Mouse (Mus musculus) forebrain, embryonic 10.5 days (tissue): ENCODE measurements around the gene Tatdn2. TPM values are rescaled to one million over a fixed set of nuclear protein-coding genes. Genes with fewer than 3 reads are reported as not detected.
"Not testable (repeated sequence)": the region's sequence is repeated elsewhere in the genome, so short reads cannot be mapped to it uniquely, and the experiment has no call there.

Experiments used
- DNase-seq: peaks from one replicate; pipeline ENCODE4 v3.0.0-alpha.2; 2017; ENCODE audit warnings: low spot score; ENCODE audit errors: extremely low spot score
- H3K27ac ChIP-seq: fragments of 300-500 bp; sonication (generic); 2 replicates; pipeline ENCODE4 v1.5.1; 2016; ENCODE audit warnings: mild to moderate bottlenecking
- H3K27me3 ChIP-seq: fragments of 300-500 bp; sonication (generic); 2 replicates; pipeline ENCODE4 v1.6.1; 2016; ENCODE audit warnings: mild to moderate bottlenecking; ENCODE audit not compliant: poor library complexity, severe bottlenecking
- H3K36me3 ChIP-seq: fragments of 300-500 bp; sonication (generic); replicated peaks from 2 replicates; pipeline ENCODE4 v1.6.1; 2016; ENCODE audit warnings: mild to moderate bottlenecking, moderate library complexity
- H3K4me1 ChIP-seq: fragments of 300-500 bp; sonication (generic); 2 replicates; pipeline ENCODE4 v1.6.1; 2016
- H3K4me3 ChIP-seq: fragments of 300-500 bp; sonication (generic); 2 replicates; pipeline ENCODE4 v1.5.1; 2016; ENCODE audit warnings: mild to moderate bottlenecking, moderate library complexity
- H3K9me3 ChIP-seq: fragments of 300-500 bp; sonication (generic); 2 replicates; pipeline ENCODE4 v1.6.1; 2016; ENCODE audit warnings: mild to moderate bottlenecking, moderate library complexity
- WGBS: fragments of 180-500 bp; shearing (Covaris S2); methylation state at CpG from one replicate; pipeline ENCODE4 v1.1.7; 2016; 5-methylcytosine and 5-hydroxymethylcytosine counted together
- polyA plus RNA-seq: library from polyadenylated mRNA; unstranded; fragments of >200 nt; fragmentation: Nextera tagmentation; extraction: Ambion mirVana; gene quantifications from 2 replicates; pipeline ENCODE4 v1.2.1, GENCODE M21; 2016

The Tatdn2 gene
- polyA plus RNA-seq, 1 experiment from 2014 or later = 0.62 TPM

GRCm38 (mm10) chr6:113660492-113661352 lies 36.1 kb upstream of the Tatdn2 start:
- DNase-seq = no peak
- no peak overlapping the region for H3K4me3 ChIP-seq
- H3K27ac ChIP-seq = peak overlapping the region; percentile 51
- H3K27me3 ChIP-seq = no peaks in the 10 kb centered on the region
- no peaks in the 10 kb centered on the region for H3K36me3 ChIP-seq
- peaks cover 22% of the 10 kb centered on the region for H3K4me1 ChIP-seq
- 81% methylated on average over 14 of the region's 14 CpGs for WGBS
- peaks cover 6% of the 10 kb centered on the region; the same call in 1 of the 2 replicates for H3K9me3 ChIP-seq

DNA sequence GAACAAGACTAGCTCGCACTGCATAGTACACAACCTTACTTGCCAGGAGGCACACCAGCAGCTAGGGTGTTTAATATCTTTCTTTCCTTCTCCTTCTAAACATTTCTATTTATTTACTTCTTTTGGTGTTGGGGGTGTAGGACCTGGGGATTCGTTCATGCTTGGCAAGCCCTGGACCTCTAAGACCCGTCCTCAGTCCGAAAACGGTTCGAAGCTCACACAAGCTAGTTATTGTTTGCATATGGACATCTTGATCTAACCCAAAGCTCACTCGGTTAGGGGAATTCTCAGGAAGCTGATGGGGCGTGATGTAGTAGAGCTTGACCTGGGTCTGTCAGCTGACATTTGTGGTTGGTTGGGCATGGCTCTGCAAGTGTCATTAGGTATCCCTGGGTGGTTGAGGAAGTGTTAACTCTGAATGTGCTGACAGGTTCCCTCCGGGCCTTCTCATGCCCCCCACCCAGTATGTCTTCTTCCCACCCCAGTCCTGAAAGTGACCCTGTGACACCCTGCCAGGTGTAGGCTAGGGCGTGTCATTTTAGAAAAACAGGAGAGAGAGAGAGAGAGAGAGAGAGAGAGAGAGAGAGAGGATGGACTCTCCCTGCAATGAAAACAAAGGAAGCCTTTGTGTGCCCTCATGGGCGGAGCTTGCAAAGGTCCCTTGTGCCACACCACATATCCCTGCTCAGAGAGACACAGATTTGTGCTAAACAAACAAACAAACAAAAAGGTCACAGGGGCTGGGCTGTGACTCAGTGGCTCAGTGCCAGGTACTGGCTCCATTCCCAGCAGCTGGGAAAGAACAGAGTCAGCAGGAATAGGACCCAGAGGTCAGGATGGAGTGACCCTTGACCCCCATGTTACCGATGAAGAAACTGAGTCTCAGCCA lies 35.3 kb upstream of the Tatdn2 start:
- Histone ChIP-seq H3K4me3 (no peak overlapping the region), H3K4me1 (peaks cover 22% of the 10 kb centered on the region), H3K27me3 (no peaks in the 10 kb centered on the region), H3K27ac (peak overlapping the region; percentile 51), H3K36me3 (no peaks in the 10 kb centered on the region), H3K9me3 (peaks cover 6% of the 10 kb centered on the region; the same call in 1 of the 2 replicates)
- DNase-seq = no peak
- 68% methylated on average over 12 of the region's 12 CpGs for WGBS

DNA sequence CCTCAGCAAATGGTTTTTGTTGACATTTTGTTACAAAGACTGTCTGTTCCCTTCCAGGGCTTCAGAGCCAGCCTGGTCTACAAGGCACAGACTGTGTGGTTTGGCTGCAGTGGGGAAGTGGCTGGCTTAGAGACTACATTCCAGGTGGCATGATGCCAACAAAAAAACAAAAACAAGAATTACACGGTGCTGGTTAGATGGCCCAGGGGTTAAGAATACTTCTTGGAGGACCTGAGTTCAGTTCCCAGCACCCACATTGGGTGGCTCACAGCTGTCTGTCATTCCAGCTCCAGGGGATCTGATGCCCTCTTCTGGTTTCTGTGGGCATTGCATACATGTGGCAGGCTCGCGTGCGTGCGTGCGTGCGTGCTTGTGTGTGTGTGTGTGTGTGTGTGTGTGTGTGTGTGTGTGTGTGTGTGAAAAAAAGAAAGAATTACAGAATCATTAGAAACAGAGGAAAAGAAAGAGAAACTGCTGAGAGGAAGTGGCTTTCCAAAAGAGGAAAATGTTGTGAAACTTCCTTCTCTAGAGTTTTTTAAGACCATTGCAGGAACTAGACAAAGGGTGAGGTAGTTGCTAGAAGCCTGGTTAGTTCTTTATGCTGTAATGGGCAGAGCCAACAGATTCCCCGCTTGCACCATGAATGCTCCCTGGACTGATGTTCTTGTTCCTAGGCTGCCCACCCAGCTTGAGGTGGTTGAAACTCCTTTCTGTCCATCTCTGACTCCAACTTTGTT lies 33.7 kb upstream of the Tatdn2 start:
- H3K36me3 ChIP-seq = no peaks in the 10 kb centered on the region
- H3K4me3 ChIP-seq = no peak overlapping the region
- WGBS = 93% methylated on average over 8 of the region's 8 CpGs

DNA sequence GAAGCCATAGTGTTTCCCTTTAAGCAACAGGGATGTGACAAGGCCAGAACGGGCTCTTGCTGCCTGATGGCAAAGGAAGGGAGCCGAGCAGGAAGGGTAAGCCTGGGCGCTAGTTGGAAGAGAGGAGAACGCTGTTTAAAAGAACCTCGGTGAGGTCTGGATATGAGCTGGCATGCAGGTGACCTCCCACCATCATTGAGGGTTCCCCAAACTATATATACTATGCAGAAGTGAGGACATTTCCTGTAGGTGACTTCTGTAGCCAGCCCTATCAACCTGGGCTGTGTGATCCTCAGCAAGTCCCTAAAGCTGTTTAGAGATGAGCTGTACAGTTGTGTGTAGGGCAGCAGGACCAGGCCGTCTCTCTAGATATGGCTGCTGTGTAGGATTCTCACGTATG lies 32.5 kb upstream of the Tatdn2 start:
- no peak for DNase-seq
- Histone ChIP-seq H3K27me3 (no peaks in the 10 kb centered on the region), H3K36me3 (no peaks in the 10 kb centered on the region), H3K9me3 (peaks cover 6% of the 10 kb centered on the region; the same call in 1 of the 2 replicates), H3K27ac (no peak overlapping the region), H3K4me3 (no peak overlapping the region), H3K4me1 (peaks cover 47% of the 10 kb centered on the region)
- 86% methylated on average over 7 of the region's 7 CpGs for WGBS

More for the DNA sequence above, 33.7 kb upstream of the Tatdn2 start:
- peaks cover 6% of the 10 kb centered on the region; the same call in 1 of the 2 replicates for H3K9me3 ChIP-seq
- H3K27me3 ChIP-seq = no peaks in the 10 kb centered on the region
- peaks cover 35% of the 10 kb centered on the region for H3K4me1 ChIP-seq
- no peak overlapping the region for H3K27ac ChIP-seq
- DNase-seq = no peak

- H3K27ac ChIP-seq = peak overlapping the region; percentile 17; the same call in 1 of the 2 replicates
- peaks cover 5% of the 10 kb centered on the region; the same call in 1 of the 2 replicates for H3K9me3 ChIP-seq
- 62% methylated on average over 8 of the region's 8 CpGs for WGBS
- no peaks in the 10 kb centered on the region for H3K27me3 ChIP-seq
- no peak for DNase-seq
- peaks cover 33% of the 10 kb centered on the region for H3K4me1 ChIP-seq
- H3K36me3 ChIP-seq = no peaks in the 10 kb centered on the region
- no peak overlapping the region for H3K4me3 ChIP-seq
Observed at GRCm38 (mm10) chr6:113667611-113668122, 29.2 kb upstream of the Tatdn2 start.

GRCm38 (mm10) chr6:113668287-113669154 lies 28.3 kb upstream of the Tatdn2 start:
- Histone ChIP-seq H3K4me3 (no peak overlapping the region), H3K27me3 (no peaks in the 10 kb centered on the region), H3K27ac (peak overlapping the region; percentile 79), H3K36me3 (no peaks in the 10 kb centered on the region), H3K9me3 (no peaks in the 10 kb centered on the region), H3K4me1 (peaks cover 33% of the 10 kb centered on the region)
- WGBS = 49% methylated on average over 15 of the region's 15 CpGs
- DNase-seq = peak; percentile 27

DNA sequence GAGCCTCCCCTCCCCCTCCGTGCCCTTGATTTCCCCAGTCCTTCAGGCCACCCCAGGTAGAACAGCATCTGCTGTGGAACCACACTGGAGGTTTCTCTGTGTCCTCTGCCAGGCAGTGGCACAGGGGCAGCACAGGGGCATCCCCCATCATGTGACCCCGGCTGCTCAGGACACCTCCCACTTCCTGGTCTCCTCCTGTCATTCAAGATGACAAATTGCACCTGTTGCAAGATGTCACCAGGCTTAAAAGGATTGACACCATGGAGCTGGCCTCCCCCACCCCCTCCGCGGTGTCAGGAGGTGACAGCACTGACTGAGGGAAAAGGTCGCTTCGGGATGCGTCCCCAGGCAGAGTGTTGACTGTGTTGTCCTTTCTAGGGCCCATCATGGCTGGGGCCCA lies 27.0 kb upstream of the Tatdn2 start:
- WGBS = 79% methylated on average over 7 of the region's 7 CpGs
- DNase-seq = no peak
- H3K27me3 ChIP-seq = no peaks in the 10 kb centered on the region
- H3K36me3 ChIP-seq = no peaks in the 10 kb centered on the region
- H3K4me3 ChIP-seq = no peak overlapping the region
- 0 out of 2 replicates have a peak overlapping the region, but pooled peaks have one; percentile 79 for H3K27ac ChIP-seq
- peaks cover 33% of the 10 kb centered on the region for H3K4me1 ChIP-seq
- no peaks in the 10 kb centered on the region for H3K9me3 ChIP-seq

DNA sequence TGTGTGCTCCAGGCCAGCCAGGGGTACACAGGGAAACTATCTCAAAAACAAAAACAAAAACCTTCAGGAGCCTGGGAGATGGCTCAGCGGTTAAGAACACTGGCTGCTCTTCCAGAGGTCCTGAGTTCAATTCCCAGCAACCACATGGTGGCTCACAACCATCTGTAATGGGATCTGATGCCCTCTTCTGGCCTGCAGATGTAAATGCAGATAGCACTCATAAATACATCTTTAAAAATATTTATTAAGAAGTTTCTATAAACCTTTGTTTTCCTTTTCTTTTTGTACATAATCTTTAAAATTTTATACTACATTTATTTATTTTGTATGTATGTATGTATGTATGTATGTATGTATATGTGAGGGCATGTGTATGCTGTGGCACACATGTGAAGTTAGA lies 24.8 kb upstream of the Tatdn2 start:
- WGBS = 82% methylated on average over 1 of the region's 1 CpGs
- H3K27me3 ChIP-seq, H3K9me3 ChIP-seq, H3K36me3 ChIP-seq, H3K4me3 ChIP-seq, DNase-seq, H3K27ac ChIP-seq: not testable (repeated sequence)
- peaks cover 31% of the 10 kb centered on the region for H3K4me1 ChIP-seq

GRCm38 (mm10) chr6:113672989-113673388 lies 23.9 kb upstream of the Tatdn2 start:
- Histone ChIP-seq H3K27me3 (no peaks in the 10 kb centered on the region), H3K36me3 (no peaks in the 10 kb centered on the region), H3K4me1 (peaks cover 22% of the 10 kb centered on the region), H3K9me3 (no peaks in the 10 kb centered on the region), H3K4me3 (no peak overlapping the region), H3K27ac (no peak overlapping the region)
- no peak for DNase-seq
- 85% methylated on average over 6 of the region's 6 CpGs for WGBS

DNA sequence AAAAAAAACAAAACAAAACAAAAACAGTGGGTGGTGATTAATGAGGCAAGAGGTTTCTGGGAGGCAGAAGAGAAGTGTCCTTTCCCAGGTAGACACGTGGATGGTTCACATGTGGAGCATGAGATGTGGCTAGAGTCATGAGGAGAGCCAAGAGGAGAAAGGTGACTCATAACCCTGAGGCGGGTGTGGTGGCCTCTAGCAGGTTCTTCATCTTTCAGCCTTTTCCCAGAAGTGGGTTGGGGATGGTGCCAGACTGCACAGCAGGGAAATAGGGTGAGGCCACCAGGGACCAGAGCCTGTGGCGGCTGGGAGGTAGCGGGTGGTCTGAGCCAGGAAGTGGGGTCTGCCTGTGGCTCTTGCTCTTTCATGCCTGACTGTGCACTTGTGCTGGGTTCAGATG lies 21.6 kb upstream of the Tatdn2 start:
- Histone ChIP-seq H3K4me1 (no peaks in the 10 kb centered on the region; the same call in 1 of the 2 replicates), H3K4me3 (no peak overlapping the region), H3K9me3 (no peaks in the 10 kb centered on the region), H3K36me3 (no peaks in the 10 kb centered on the region), H3K27me3 (no peaks in the 10 kb centered on the region), H3K27ac (no peak overlapping the region)
- 88% methylated on average over 4 of the region's 4 CpGs for WGBS
- no peak for DNase-seq

- no peak for DNase-seq
- Histone ChIP-seq H3K27me3 (no peaks in the 10 kb centered on the region), H3K27ac (no peak overlapping the region), H3K9me3 (no peaks in the 10 kb centered on the region), H3K4me1 (no peaks in the 10 kb centered on the region; the same call in 1 of the 2 replicates), H3K36me3 (no peaks in the 10 kb centered on the region), H3K4me3 (no peak overlapping the region)
- WGBS = 94% methylated on average over 9 of the region's 9 CpGs
Observed at GRCm38 (mm10) chr6:113675991-113676390, 20.9 kb upstream of the Tatdn2 start.
